Mouse (Mus musculus): ENCODE measurements around the gene Lat2. TPM values are rescaled to one million over a fixed set of nuclear protein-coding genes. Genes with fewer than 3 reads are reported as not detected.
A peak's percentile ranks its signal among the peaks of the same experiment; 100 is the strongest.
"Not testable (repeated sequence)": the region's sequence is repeated elsewhere in the genome, so short reads cannot be mapped to it uniquely, and the experiment has no call there.

Lat2 gene
- polyA plus RNA-seq (2016; fragmentation: Nextera tagmentation; extraction: Ambion mirVana): 3.4 and 3.7 TPM in 2 replicates

GRCm38 (mm10) chr5:134614802-134615201 is at the start of gene Lat2:
Gene Lat2, minus strand, starts transcription at chr5:134615025.
- no peaks in the 10 kb centered on the region for H3K4me1 ChIP-seq
- 93% methylated on average over 7 of the region's 7 CpGs for WGBS
- no peak for DNase-seq (ENCODE audit: low spot score)
- H3K4me3 ChIP-seq: no peak within 1 kb of the TSS
- H3K27ac ChIP-seq (replicated peaks): no peak within 1 kb of the TSS
- no peaks in the 10 kb centered on the region for H3K9me3 ChIP-seq
- H3K27me3 ChIP-seq (replicated peaks; ENCODE audit: low read depth, poor library complexity, severe bottlenecking): no peaks in the 10 kb centered on the region
- H3K36me3 ChIP-seq (replicated peaks): peaks cover 56% of the 10 kb centered on the region

DNA sequence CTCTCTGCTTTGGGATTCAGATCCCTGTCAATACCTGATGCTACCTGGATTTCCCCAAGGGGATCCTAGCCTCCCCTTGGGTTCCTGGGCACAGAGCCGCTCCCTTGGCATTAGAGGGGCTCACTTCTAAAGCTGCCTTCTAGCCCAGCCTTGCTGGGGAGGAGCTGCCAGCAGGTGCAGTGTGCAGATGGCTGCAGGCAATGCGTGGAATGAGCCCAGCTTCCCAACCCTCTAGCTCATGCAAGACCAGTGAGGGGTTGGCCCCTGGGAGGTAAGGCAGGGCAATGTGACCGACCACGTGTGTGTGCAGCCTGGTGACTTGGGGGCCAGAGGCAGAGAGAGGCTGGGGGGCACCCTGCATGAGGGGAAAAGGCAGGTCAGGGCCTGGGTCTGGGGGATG is 41.9 kb upstream of the Lat2 start:
- Histone ChIP-seq H3K4me1 (no peaks in the 10 kb centered on the region), H3K27me3 (replicated peaks; ENCODE audit: low read depth, poor library complexity, severe bottlenecking) (no peaks in the 10 kb centered on the region), H3K4me3 (no peak overlapping the region), H3K9me3 (no peaks in the 10 kb centered on the region), H3K27ac (replicated peaks) (peak overlapping the region; percentile 40; the same call in 1 of the 2 replicates), H3K36me3 (replicated peaks) (peaks cover 44% of the 10 kb centered on the region)
- no peak for DNase-seq (ENCODE audit: low spot score)
- 68% methylated on average over 4 of the region's 4 CpGs for WGBS

- Histone ChIP-seq H3K27me3 (replicated peaks; ENCODE audit: low read depth, poor library complexity, severe bottlenecking) (no peaks in the 10 kb centered on the region), H3K36me3 (replicated peaks) (peaks cover 8% of the 10 kb centered on the region), H3K4me1 (no peaks in the 10 kb centered on the region), H3K4me3 (no peak overlapping the region), H3K9me3 (no peaks in the 10 kb centered on the region), H3K27ac (replicated peaks) (no peak overlapping the region)
- 76% methylated on average over 7 of the region's 7 CpGs for WGBS
- no peak for DNase-seq (ENCODE audit: low spot score)
Observed at GRCm38 (mm10) chr5:134652015-134652414, 37.2 kb upstream of the Lat2 start.

DNA sequence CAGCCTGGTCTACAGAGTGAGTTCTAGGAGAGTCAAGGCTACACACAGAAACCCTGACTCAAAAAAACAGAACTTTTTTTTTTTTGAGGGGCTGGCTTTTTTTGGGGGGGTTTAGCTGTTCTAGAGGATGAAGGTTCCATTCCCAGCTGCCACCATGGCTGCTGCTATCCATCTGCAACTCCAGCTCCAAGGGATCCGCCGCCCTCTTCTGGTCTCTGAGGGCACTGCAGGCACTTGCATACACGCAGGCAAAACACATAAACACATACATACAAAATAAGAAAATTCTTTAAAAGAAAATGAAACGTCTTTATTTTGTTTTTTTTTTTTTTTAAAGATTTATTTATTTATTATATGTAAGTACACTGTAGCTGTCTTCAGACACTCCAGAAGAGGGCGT is 36.1 kb upstream of the Lat2 start:
- Histone ChIP-seq H3K36me3 (replicated peaks) (no peaks in the 10 kb centered on the region), H3K4me1 (no peaks in the 10 kb centered on the region), H3K9me3 (no peaks in the 10 kb centered on the region), H3K27me3 (replicated peaks; ENCODE audit: low read depth, poor library complexity, severe bottlenecking) (no peaks in the 10 kb centered on the region), H3K4me3 (no peak overlapping the region), H3K27ac (replicated peaks) (no peak overlapping the region)
- WGBS: 50% methylated on average over 5 of the region's 5 CpGs
- DNase-seq (ENCODE audit: low spot score): peak; percentile 51

DNA sequence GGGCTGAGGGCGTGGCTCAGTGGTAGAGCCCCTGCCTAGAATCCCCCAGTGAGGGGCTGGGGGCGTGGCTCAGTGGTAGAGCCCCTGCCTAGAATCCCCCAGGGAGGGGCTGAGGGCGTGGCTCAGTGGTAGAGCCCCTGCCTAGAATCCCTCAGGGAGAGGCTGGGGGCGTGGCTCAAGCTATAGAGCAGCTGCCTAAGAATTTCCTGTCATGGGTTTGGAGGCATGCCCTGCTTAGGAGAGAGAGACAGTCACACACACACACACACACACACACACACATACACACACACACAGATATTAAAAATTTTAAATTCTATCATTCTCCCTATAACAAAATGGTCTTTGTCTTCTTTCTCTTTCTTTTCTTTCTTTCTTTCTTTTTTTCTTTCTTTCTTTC is 34.2 kb upstream of the Lat2 start:
- H3K4me1 ChIP-seq; DNase-seq (ENCODE audit: low spot score); H3K9me3 ChIP-seq; H3K27me3 ChIP-seq (replicated peaks; ENCODE audit: low read depth, poor library complexity, severe bottlenecking); H3K36me3 ChIP-seq (replicated peaks); H3K27ac ChIP-seq (replicated peaks); H3K4me3 ChIP-seq: not testable (repeated sequence)
- 65% methylated on average over 4 of the region's 4 CpGs for WGBS

DNA sequence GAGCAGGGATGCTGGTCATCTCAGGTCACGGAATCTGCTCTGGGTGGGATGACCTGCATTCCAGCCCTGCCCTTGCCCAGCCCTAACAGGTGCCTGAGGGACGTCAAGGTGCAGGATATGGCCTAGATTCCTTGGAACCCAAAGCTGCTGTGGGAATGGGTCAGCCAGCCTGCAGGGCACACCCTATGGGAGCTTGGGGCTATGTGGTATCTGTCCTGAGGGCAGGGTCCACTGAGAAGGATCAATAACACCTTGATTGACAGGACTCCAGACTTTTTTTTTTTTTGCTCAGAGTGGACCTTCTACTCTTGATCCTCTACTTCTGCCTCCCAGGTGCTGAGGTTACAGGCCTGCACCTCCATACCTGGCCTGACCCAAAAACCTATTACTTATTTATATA is 32.6 kb upstream of the Lat2 start:
- WGBS: 78% methylated on average over 2 of the region's 2 CpGs
- H3K27ac ChIP-seq (replicated peaks): no peak overlapping the region
- no peaks in the 10 kb centered on the region for H3K36me3 ChIP-seq (replicated peaks)

GRCm38 (mm10) chr5:134646461-134646860 is 31.6 kb upstream of the Lat2 start:
- WGBS: 74% methylated on average over 4 of the region's 4 CpGs
- DNase-seq (ENCODE audit: low spot score): no peak
- Histone ChIP-seq H3K27me3 (replicated peaks; ENCODE audit: low read depth, poor library complexity, severe bottlenecking) (no peaks in the 10 kb centered on the region), H3K36me3 (replicated peaks) (no peaks in the 10 kb centered on the region), H3K4me1 (no peaks in the 10 kb centered on the region), H3K27ac (replicated peaks) (no peak overlapping the region), H3K9me3 (no peaks in the 10 kb centered on the region), H3K4me3 (no peak overlapping the region)

More for the DNA sequence above, 32.6 kb upstream of the Lat2 start:
- Histone ChIP-seq H3K27me3 (replicated peaks; ENCODE audit: low read depth, poor library complexity, severe bottlenecking) (no peaks in the 10 kb centered on the region), H3K4me1 (no peaks in the 10 kb centered on the region), H3K9me3 (no peaks in the 10 kb centered on the region), H3K4me3 (no peak overlapping the region)
- no peak for DNase-seq (ENCODE audit: low spot score)

DNA sequence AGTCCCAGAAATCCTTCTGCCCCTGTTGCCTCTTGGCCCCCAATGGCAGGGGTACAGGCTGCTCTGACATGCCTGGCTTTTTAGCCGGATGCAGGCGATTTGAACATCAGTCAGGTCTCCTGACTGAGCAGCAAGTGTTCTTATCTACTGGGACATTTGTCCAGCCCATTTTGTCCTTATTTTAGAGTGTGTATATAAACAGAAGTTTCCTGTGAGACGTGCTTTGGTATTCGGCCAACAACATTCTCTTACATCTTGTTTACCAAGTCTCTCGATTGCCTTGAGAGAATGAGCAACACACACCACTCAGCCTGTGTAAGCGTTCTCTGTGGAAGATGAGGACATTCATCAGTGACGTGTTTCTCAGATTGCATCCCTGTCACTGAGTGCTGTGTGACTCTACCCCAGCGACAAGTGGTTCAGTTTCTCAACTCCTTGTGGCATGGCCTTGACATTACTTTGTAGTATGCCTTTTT is 29.9 kb upstream of the Lat2 start:
- Histone ChIP-seq H3K27ac (replicated peaks) (no peak overlapping the region), H3K27me3 (replicated peaks; ENCODE audit: low read depth, poor library complexity, severe bottlenecking) (no peaks in the 10 kb centered on the region), H3K4me3 (no peak overlapping the region), H3K9me3 (no peaks in the 10 kb centered on the region), H3K36me3 (replicated peaks) (no peaks in the 10 kb centered on the region), H3K4me1 (peaks cover 4% of the 10 kb centered on the region; the same call in 1 of the 2 replicates)
- DNase-seq (ENCODE audit: low spot score): no peak
- WGBS: 75% methylated on average over 8 of the region's 8 CpGs

DNA sequence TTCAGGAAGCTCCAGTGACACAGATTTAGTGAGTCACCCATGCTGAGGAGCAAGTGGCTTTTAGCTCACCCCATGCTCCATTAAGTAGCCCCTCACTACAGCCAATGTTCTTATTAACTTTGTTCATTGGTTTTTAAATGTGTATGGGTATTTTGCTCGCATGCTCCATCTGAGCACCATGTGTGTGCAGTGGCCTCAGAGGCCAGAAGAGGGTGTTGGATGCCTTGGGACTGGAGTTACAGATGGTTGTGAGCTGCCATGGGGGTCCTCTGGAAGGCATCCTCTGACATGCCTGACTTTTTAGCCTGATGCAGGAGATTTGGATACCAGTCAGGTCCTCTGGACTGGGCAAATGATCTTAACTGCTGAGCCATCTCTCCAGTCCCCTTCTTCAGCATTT is 29.3 kb upstream of the Lat2 start:
- 86% methylated on average over 1 of the region's 1 CpGs for WGBS
- no peak overlapping the region for H3K27ac ChIP-seq (replicated peaks)
- peaks cover 8% of the 10 kb centered on the region; the same call in 1 of the 2 replicates for H3K4me1 ChIP-seq
- no peaks in the 10 kb centered on the region for H3K36me3 ChIP-seq (replicated peaks)
- no peaks in the 10 kb centered on the region for H3K27me3 ChIP-seq (replicated peaks; ENCODE audit: low read depth, poor library complexity, severe bottlenecking)
- H3K4me3 ChIP-seq: no peak overlapping the region
- no peak for DNase-seq (ENCODE audit: low spot score)
- no peaks in the 10 kb centered on the region for H3K9me3 ChIP-seq

DNA sequence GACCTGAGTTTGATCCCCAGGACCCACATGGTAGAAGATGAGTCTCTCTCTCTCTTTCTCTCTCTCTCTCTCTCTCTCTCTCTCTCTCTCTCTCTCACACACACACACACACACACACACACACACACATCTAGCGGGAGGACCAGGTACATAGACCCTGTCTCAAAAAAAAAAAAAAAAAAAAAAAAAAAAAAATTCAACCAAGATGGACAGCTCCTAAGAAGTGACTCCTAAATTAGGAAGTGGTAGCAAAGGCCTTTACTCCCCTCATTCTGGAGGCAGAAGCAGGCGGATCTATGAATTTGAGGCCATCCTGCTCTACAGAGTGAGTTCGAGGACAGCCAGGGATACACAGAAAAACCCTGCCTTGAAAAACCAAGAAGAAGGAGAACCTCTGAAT is 25.5 kb upstream of the Lat2 start:
- Histone ChIP-seq H3K36me3 (replicated peaks) (peaks cover 23% of the 10 kb centered on the region), H3K27me3 (replicated peaks; ENCODE audit: low read depth, poor library complexity, severe bottlenecking) (no peaks in the 10 kb centered on the region), H3K4me1 (peaks cover 16% of the 10 kb centered on the region), H3K9me3 (no peaks in the 10 kb centered on the region), H3K27ac (replicated peaks) (no peak overlapping the region), H3K4me3 (no peak overlapping the region)
- no peak for DNase-seq (ENCODE audit: low spot score)
- 83% methylated on average over 3 of the region's 3 CpGs for WGBS

DNA sequence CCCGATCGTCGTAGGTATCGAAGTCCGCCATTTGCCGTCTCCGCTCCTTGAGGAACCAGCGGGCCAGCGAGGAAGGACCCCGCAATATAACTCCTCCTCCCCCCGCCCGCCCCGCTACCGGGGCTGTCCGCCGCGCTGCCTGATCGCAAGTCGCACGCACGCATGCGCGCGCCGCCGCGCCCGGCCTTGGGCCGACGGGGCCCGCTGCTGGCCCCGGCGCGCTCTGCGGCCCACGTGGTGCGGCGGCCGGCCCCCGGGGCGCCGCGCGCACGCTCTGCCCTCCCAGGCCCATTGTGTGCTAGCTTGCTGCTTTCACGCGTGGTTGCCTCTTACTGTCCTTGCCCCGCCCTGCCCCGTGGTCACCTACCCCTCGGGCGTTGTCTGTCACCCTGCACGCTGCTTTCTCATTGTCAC is 24.5 kb upstream of the Lat2 start, which contains the start of gene Eif4h:
Eif4h (minus strand) TSS at position 222 of the 414 bp plus-strand sequence.
- Histone ChIP-seq H3K36me3 (replicated peaks) (peaks cover 34% of the 10 kb centered on the region), H3K9me3 (no peaks in the 10 kb centered on the region), H3K27ac (replicated peaks) (peak within 1 kb of the TSS; percentile 99), H3K4me1 (peaks cover 16% of the 10 kb centered on the region), H3K27me3 (replicated peaks; ENCODE audit: low read depth, poor library complexity, severe bottlenecking) (no peaks in the 10 kb centered on the region), H3K4me3 (peak within 1 kb of the TSS; percentile 99)
- peak; percentile 99 for DNase-seq (ENCODE audit: low spot score)
- WGBS: under 1% methylated on average over 52 of the region's 52 CpGs

DNA sequence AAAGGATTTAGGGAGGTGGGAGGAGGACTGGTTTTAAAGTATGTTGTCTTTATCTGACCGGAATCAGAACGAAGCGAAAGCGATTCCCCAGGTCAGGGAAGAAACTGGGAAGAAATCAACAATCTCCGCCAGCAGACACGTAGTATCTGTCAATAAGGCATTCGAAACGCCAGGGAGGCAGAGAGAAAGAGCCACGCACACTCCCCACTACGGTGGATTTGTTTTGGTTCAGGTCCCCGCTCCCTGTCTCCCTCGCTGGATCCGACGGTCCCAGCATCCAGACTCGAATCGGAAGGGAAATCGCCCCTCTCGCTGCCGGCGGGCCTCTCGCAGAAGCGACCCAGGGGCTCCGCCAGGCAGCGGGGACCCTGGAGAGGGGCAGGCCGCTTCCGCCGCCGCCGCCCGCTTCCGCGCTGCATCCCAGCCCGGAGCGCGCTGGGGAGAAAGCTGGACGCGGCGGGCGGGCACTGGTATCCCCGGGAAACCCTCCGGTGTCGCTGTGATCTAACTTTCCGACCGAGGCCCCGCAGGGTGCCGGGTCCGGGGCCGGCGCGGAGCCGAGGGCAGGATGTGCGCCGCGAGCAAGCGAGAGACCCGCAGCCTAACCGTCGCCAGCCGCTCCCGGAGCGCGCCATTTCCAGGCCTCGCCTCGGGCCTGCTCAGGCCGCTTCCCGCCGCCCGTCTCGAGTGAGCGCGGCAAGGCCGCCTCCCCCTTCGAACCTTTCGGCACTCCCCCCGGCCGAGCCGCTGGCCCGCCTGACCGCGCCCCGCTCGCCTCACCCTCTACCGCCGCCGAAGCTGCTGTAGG is 23.8 kb upstream of the Lat2 start:
- Histone ChIP-seq H3K27me3 (replicated peaks; ENCODE audit: low read depth, poor library complexity, severe bottlenecking) (no peaks in the 10 kb centered on the region), H3K4me1 (peaks cover 16% of the 10 kb centered on the region), H3K36me3 (replicated peaks) (peaks cover 40% of the 10 kb centered on the region), H3K27ac (replicated peaks) (peak overlapping the region; percentile 99), H3K4me3 (peak overlapping the region; percentile 99), H3K9me3 (no peaks in the 10 kb centered on the region)
- DNase-seq (ENCODE audit: low spot score): no peak
- WGBS: under 1% methylated on average over 85 of the region's 85 CpGs

GRCm38 (mm10) chr5:134637820-134638367 is 23.1 kb upstream of the Lat2 start:
- no peaks in the 10 kb centered on the region for H3K9me3 ChIP-seq
- H3K36me3 ChIP-seq (replicated peaks): peaks cover 48% of the 10 kb centered on the region
- H3K27ac ChIP-seq (replicated peaks): peak overlapping the region; percentile 99
- no peak for DNase-seq (ENCODE audit: low spot score)
- peaks cover 16% of the 10 kb centered on the region for H3K4me1 ChIP-seq
- peak overlapping the region; percentile 99 for H3K4me3 ChIP-seq
- H3K27me3 ChIP-seq (replicated peaks; ENCODE audit: low read depth, poor library complexity, severe bottlenecking): no peaks in the 10 kb centered on the region
- 36% methylated on average over 5 of the region's 5 CpGs for WGBS

Data from embryonic facial prominence, embryonic 10.5 days (tissue).